Mouse (Mus musculus): ENCODE data around the gene Enpep.

Enpep gene

GRCm38 (mm10) chr3:129256766-129257165 is 75.8 kb downstream of the Enpep start:
- Histone ChIP-seq H3K4me3 (replicated peaks; ENCODE audit: low read length) (peak overlapping the region; percentile 65), H3K4me1 (replicated peaks; ENCODE audit: low read depth, low read length) (peaks cover 8% of the 10 kb centered on the region), H3K9me3 (ENCODE audit: low read length) (no peaks in the 10 kb centered on the region), H3K36me3 (ENCODE audit: insufficient read depth, low read length) (no peaks in the 10 kb centered on the region), H3K27me3 (ENCODE audit: insufficient read depth, low read length) (no peaks in the 10 kb centered on the region)
- TF ChIP-seq CTCF (conservative IDR thresholded peaks at IDR 0.05; ENCODE audit: low read length) (peak; percentile 57), POU5F1 (IDR thresholded peaks at IDR 0.05; ENCODE audit: borderline replicate concordance, low read length) (no peak)

- no peak for TF ChIP-seq CTCF (conservative IDR thresholded peaks at IDR 0.05; ENCODE audit: low read length)
- no peak for TF ChIP-seq POU5F1 (IDR thresholded peaks at IDR 0.05; ENCODE audit: borderline replicate concordance, low read length)
- no peak for TF ChIP-seq NANOG (IDR thresholded peaks at IDR 0.05; ENCODE audit: borderline replicate concordance, low read length)
- Histone ChIP-seq H3K4me3 (replicated peaks; ENCODE audit: low read length) (peak overlapping the region; percentile 65), H3K27me3 (ENCODE audit: insufficient read depth, low read length) (no peaks in the 10 kb centered on the region), H3K4me1 (replicated peaks; ENCODE audit: low read depth, low read length) (peaks cover 8% of the 10 kb centered on the region), H3K9me3 (ENCODE audit: low read length) (no peaks in the 10 kb centered on the region), H3K36me3 (ENCODE audit: insufficient read depth, low read length) (no peaks in the 10 kb centered on the region)
Observed at GRCm38 (mm10) chr3:129256283-129256682, 76.2 kb downstream of the Enpep start.

GRCm38 (mm10) chr3:129254246-129254645 is 78.3 kb downstream of the Enpep start:
- peaks cover 8% of the 10 kb centered on the region for H3K4me1 ChIP-seq (replicated peaks; ENCODE audit: low read depth, low read length)
- TF ChIP-seq NANOG (IDR thresholded peaks at IDR 0.05; ENCODE audit: borderline replicate concordance, low read length) = no peak
- no peak for TF ChIP-seq CTCF (conservative IDR thresholded peaks at IDR 0.05; ENCODE audit: low read length)
- TF ChIP-seq POU5F1 (IDR thresholded peaks at IDR 0.05; ENCODE audit: borderline replicate concordance, low read length) = no peak
- H3K9me3 ChIP-seq (ENCODE audit: low read length) = no peaks in the 10 kb centered on the region
- no peaks in the 10 kb centered on the region for H3K36me3 ChIP-seq (ENCODE audit: insufficient read depth, low read length)
- H3K4me3 ChIP-seq (replicated peaks; ENCODE audit: low read length) = no peak overlapping the region
- H3K27me3 ChIP-seq (ENCODE audit: insufficient read depth, low read length) = no peaks in the 10 kb centered on the region

- H3K4me3 ChIP-seq (replicated peaks; ENCODE audit: low read length) = no peak overlapping the region
Observed at GRCm38 (mm10) chr3:129250997-129251396, 81.5 kb downstream of the Enpep start.

GRCm38 (mm10) chr3:129238664-129239258 is 93.8 kb downstream of the Enpep start:
- Histone ChIP-seq H3K4me1 (replicated peaks; ENCODE audit: low read depth, low read length) (peaks cover 18% of the 10 kb centered on the region), H3K36me3 (ENCODE audit: insufficient read depth, low read length) (no peaks in the 10 kb centered on the region), H3K9me3 (ENCODE audit: low read length) (no peaks in the 10 kb centered on the region), H3K4me3 (replicated peaks; ENCODE audit: low read length) (peak overlapping the region; percentile 17; the same call in 1 of the 2 replicates), H3K27me3 (ENCODE audit: insufficient read depth, low read length) (peaks cover 6% of the 10 kb centered on the region; the same call in 1 of the 2 replicates)
- TF ChIP-seq NANOG (IDR thresholded peaks at IDR 0.05; ENCODE audit: borderline replicate concordance, low read length) (no peak), CTCF (conservative IDR thresholded peaks at IDR 0.05; ENCODE audit: low read length) (no peak), POU5F1 (IDR thresholded peaks at IDR 0.05; ENCODE audit: borderline replicate concordance, low read length) (no peak)

More at GRCm38 (mm10) chr3:129250997-129251396, 81.5 kb downstream of the Enpep start:
- Histone ChIP-seq H3K4me1 (replicated peaks; ENCODE audit: low read depth, low read length) (peaks cover under 1% of the 10 kb centered on the region), H3K27me3 (ENCODE audit: insufficient read depth, low read length) (no peaks in the 10 kb centered on the region), H3K9me3 (ENCODE audit: low read length) (no peaks in the 10 kb centered on the region), H3K36me3 (ENCODE audit: insufficient read depth, low read length) (no peaks in the 10 kb centered on the region)
- TF ChIP-seq CTCF (conservative IDR thresholded peaks at IDR 0.05; ENCODE audit: low read length) = no peak
- TF ChIP-seq NANOG (IDR thresholded peaks at IDR 0.05; ENCODE audit: borderline replicate concordance, low read length) = no peak
- TF ChIP-seq POU5F1 (IDR thresholded peaks at IDR 0.05; ENCODE audit: borderline replicate concordance, low read length) = no peak

- Histone ChIP-seq H3K36me3 (ENCODE audit: insufficient read depth, low read length) (no peaks in the 10 kb centered on the region), H3K4me3 (replicated peaks; ENCODE audit: low read length) (no peak overlapping the region), H3K4me1 (replicated peaks; ENCODE audit: low read depth, low read length) (peaks cover 18% of the 10 kb centered on the region), H3K27me3 (ENCODE audit: insufficient read depth, low read length) (peaks cover 13% of the 10 kb centered on the region; the same call in 1 of the 2 replicates), H3K9me3 (ENCODE audit: low read length) (no peaks in the 10 kb centered on the region)
- no peak for TF ChIP-seq CTCF (conservative IDR thresholded peaks at IDR 0.05; ENCODE audit: low read length)
- no peak for TF ChIP-seq POU5F1 (IDR thresholded peaks at IDR 0.05; ENCODE audit: borderline replicate concordance, low read length)
- no peak for TF ChIP-seq NANOG (IDR thresholded peaks at IDR 0.05; ENCODE audit: borderline replicate concordance, low read length)
Observed at GRCm38 (mm10) chr3:129238010-129238409, 94.5 kb downstream of the Enpep start.

GRCm38 (mm10) chr3:129227331-129227730 is 105.2 kb downstream of the Enpep start:
- Histone ChIP-seq H3K4me3 (replicated peaks; ENCODE audit: low read length) (no peak overlapping the region), H3K36me3 (ENCODE audit: insufficient read depth, low read length) (no peaks in the 10 kb centered on the region), H3K27me3 (ENCODE audit: insufficient read depth, low read length) (peaks cover 62% of the 10 kb centered on the region), H3K4me1 (replicated peaks; ENCODE audit: low read depth, low read length) (peaks cover 50% of the 10 kb centered on the region), H3K9me3 (ENCODE audit: low read length) (no peaks in the 10 kb centered on the region)
- no peak for TF ChIP-seq NANOG (IDR thresholded peaks at IDR 0.05; ENCODE audit: borderline replicate concordance, low read length)
- TF ChIP-seq POU5F1 (IDR thresholded peaks at IDR 0.05; ENCODE audit: borderline replicate concordance, low read length) = no peak
- no peak for TF ChIP-seq CTCF (conservative IDR thresholded peaks at IDR 0.05; ENCODE audit: low read length)

- no peak overlapping the region for H3K4me3 ChIP-seq (replicated peaks; ENCODE audit: low read length)
- TF ChIP-seq NANOG (IDR thresholded peaks at IDR 0.05; ENCODE audit: borderline replicate concordance, low read length) (no peak), CTCF (conservative IDR thresholded peaks at IDR 0.05; ENCODE audit: low read length) (no peak), POU5F1 (IDR thresholded peaks at IDR 0.05; ENCODE audit: borderline replicate concordance, low read length) (no peak)
- H3K36me3 ChIP-seq (ENCODE audit: insufficient read depth, low read length) = no peaks in the 10 kb centered on the region
- H3K27me3 ChIP-seq (ENCODE audit: insufficient read depth, low read length) = peaks cover 67% of the 10 kb centered on the region
- H3K4me1 ChIP-seq (replicated peaks; ENCODE audit: low read depth, low read length) = peaks cover 55% of the 10 kb centered on the region
- no peaks in the 10 kb centered on the region for H3K9me3 ChIP-seq (ENCODE audit: low read length)
Observed at GRCm38 (mm10) chr3:129226681-129227080, 105.8 kb downstream of the Enpep start.

Data from E14TG2a.4 (cell line).